Mouse (Mus musculus) macrophage (primary cell): ENCODE measurements at regions not wholly inside any gene's neighbourhood (a gene's known extent, or its start where the extent isn't known, plus 50 kb on each side); places are given as distances from the start of the nearest gene placed in this dataset.

ENCODE experiments used
- H3K27ac ChIP-seq: fragments of 350-480 bp; formaldehyde crosslinking; 2 replicates; pipeline ENCODE4 v1.9.0; 2021
- H3K36me3 ChIP-seq: fragments of 350-480 bp; formaldehyde crosslinking; 2 replicates; pipeline ENCODE4 v1.9.0; 2021; ENCODE audit errors: inconsistent target
- H3K4me3 ChIP-seq: fragments of 350-480 bp; formaldehyde crosslinking; 2 replicates; pipeline ENCODE4 v1.9.0; 2021; ENCODE audit errors: inconsistent target
- H3K79me2 ChIP-seq: fragments of 350-480 bp; formaldehyde crosslinking; 2 replicates; pipeline ENCODE4 v1.9.0; 2021; ENCODE audit errors: inconsistent target
- WGBS: methylation state at CpG from one replicate; pipeline ENCODE4 v1.1.7; 2026; ENCODE audit warnings: inconsistent platforms; ENCODE audit not compliant: missing documents; 5-methylcytosine and 5-hydroxymethylcytosine counted together

DNA sequence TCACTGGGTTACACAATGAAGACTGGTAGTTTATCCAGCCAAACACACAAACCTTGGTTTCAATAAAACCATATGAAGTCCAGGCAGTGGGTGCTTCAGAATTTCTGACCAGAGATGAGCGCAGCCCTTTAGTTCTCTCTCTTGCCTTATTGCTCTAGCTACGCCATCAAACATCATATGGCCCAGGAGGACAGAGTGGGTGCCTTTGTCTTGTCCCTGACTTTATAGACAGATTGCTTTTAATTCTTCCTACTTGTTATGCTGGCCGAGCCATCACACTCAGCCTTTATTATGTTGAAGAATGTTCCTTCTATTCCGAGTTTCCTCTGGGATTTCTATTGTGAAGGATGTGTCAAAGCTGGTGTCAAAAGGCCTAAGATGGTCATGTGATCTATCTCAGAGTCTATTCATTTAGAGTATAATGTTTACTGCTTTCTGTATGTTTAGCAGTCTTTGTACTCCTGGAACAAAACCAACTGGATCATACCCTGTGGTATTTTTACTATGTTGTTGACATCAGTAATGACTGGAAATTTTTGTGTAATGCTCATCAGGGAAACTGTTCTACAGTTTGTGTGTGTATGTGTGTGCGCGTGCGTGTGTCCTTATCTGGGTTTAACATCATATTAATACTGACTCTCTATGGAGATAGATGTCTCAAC lies 263.7 kb downstream of the Rybp start:
- Histone ChIP-seq H3K36me3 (no peaks in the 10 kb centered on the region), H3K27ac (no peak overlapping the region), H3K4me3 (no peak overlapping the region), H3K79me2 (no peaks in the 10 kb centered on the region)
- 89% methylated on average over 7 of the region's 7 CpGs for WGBS

DNA sequence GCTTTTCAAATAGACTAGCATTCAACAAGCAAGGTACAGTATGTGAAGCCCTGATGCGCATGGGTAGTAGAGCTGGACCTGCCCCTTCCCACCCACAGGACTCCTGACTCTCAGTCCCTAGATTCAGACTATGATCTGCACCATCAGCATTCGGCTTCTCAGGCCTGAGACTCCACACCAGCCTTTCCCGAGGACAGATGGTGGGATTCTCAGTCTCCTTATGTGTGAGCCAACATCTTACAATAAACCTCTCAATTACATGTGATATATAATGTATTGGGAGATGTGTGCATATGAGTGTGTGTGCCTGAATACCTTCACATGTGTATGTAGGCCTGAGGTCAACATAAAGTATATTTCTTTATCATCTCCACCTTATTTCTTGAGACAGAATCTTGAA lies 268.3 kb downstream of the Rybp start:
- Histone ChIP-seq H3K79me2 (no peaks in the 10 kb centered on the region), H3K4me3 (no peak overlapping the region), H3K36me3 (no peaks in the 10 kb centered on the region), H3K27ac (no peak overlapping the region)
- WGBS, result 93% methylated on average over 3 of the region's 3 CpGs

DNA sequence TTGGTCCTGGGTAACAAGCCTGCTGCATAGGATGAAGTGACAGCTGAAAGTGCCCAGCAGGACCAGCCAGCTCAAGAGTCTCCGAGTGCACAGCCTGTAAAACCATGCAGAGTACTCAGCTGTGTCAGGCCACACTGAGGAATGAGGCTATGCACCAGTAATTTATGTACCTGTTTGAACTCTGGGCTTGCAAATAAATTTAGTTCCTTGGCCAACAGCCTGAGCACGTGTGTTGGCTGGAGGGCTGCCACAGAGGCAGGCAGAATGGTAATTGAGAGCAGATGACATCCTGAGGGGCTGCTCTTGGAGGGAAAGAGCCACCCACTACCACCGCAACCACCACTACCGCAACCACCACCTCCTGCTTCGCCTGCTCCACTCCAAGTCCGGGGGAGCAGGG lies 273.3 kb downstream of the Rybp start:
- 2% methylated on average over 6 of the region's 6 CpGs for WGBS
- Histone ChIP-seq H3K79me2 (no peaks in the 10 kb centered on the region), H3K4me3 (no peak overlapping the region), H3K36me3 (no peaks in the 10 kb centered on the region), H3K27ac (no peak overlapping the region)

DNA sequence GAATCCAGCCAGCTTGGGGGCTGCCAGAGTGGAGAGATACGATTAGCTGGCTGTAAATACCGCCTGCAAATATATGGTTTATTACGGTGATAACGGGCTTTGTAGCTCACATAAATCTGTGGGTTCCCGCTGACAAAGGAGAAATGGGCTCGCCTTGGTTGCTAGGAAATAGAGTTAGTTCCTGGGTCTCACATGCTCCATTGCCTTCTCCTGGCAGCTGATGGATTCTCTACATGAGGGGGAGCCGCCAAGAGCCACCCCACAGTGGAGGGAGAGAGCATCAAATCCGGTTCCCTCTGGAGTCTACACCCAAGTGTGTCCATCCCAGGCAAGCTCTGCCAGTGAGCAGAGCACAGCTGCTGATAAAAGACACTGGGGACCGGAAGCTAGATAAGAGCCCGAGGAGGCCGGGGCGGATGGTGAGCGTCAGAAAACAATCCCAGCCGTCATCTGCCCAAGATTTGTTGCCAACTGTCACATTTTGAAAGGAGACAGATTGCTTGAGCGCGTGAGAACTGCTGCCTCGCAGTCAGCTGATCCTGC lies 275.7 kb downstream of the Rybp start:
- no peaks in the 10 kb centered on the region for H3K79me2 ChIP-seq
- no peaks in the 10 kb centered on the region for H3K36me3 ChIP-seq
- WGBS, result 1% methylated on average over 17 of the region's 17 CpGs
- H3K27ac ChIP-seq, result no peak overlapping the region
- H3K4me3 ChIP-seq, result no peak overlapping the region

DNA sequence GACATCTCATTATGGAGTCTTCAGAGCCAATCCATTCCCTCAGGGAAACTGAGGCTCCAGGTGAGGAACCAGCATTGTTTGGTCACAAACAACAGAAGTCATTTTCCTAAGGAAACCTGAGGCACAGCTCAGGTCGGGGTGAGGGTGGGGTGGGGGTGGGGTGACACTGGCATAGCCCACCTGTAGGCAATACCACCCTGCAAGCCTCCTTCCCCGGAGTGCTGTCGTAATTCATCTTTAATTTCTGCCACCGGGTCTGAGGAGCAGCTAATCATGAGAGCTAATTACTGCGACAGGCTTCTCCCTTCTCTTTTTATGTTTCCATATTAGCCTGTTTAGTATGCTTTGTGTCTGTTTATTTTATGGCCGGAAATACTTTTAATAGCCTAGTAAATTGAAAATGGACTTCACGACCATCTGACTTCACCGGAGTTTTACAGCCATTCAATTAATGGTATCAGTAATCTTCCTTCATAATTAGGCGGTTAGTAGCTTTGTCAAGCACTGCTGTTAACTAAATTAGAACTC lies 276.3 kb downstream of the Rybp start:
- 37% methylated on average over 9 of the region's 9 CpGs for WGBS

DNA sequence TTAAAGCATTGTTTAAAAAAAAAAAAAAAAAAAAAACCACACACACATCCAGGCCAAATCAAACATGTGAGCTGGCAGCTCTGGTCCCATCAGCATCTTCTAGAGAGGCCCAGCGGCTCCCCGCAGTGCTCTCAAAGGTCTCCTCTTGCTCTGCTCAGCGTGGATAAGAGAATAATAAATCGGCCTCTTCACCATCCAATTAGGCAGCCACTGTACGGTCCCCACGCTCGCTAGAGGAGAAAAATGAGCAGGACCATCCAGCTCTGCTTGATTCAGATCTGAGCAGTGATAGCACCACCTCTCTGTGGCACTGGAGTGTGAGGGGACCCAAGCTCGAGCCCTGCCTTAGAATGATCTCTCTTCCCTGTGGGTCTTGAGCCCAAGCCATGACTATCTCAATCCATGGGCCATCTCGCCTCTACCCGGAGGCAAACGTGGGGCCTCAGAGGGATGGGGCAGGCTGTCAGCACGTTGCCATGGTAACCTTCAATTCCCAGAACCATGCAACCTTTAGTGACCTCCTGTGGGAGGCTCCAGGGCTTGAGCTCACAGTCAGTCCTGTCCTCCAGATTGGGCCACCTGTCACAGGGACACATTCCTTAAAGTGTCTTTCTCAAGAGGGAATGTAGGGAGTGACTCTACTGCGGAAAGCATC lies 273.6 kb upstream of the Prok2 start:
- Histone ChIP-seq H3K4me3 (no peak overlapping the region), H3K36me3 (no peaks in the 10 kb centered on the region), H3K27ac (no peak overlapping the region), H3K79me2 (no peaks in the 10 kb centered on the region)
- 78% methylated on average over 13 of the region's 13 CpGs for WGBS

More for the DNA sequence above, 276.3 kb downstream of the Rybp start:
- Histone ChIP-seq H3K36me3 (no peaks in the 10 kb centered on the region), H3K27ac (no peak overlapping the region), H3K4me3 (no peak overlapping the region), H3K79me2 (no peaks in the 10 kb centered on the region)

DNA sequence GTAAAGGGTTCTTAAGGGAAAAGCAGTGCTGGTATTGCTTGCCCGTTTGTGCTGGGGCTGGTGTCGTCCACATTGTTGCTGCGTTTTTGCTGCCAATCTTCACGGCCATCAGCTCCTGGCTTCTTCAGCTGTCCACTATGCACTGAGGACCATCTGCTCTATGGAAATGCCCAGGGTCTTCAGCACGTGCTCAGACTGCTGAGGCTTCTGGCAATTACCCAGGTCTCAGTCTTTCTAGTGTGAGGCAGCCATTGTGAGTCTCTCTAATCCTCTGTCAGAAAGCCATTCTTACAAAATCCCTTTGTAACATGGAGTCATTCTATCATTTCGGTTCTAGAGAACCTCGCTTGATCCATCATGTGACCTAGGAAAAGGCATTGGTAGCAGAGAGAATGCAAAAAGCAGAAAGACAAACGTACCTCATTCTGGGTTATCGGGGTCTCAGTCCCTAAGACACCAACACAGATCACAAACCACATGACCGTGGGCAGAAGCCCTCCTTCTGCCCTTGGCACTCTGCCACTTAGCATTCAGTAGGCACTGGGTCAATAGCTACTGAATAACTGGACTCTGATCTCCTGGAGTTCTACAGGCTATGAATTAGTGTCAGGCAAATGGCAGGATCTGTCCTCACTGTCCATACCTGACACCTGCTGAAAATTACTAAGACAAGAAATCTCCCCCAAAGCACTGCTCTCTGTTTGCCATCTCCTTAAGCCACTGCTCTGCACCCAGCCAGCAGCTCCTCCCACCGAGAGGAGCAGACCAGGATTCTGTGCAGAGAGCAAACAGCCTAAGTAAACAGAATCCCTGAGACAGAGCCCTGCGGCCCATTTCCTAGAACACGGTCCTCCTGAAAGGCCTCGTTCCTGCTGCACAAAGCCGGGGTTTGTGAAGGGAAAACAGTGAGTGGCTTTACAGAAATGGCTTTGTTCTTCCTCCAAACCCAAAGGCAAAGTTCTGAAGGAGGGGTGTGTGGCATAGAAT lies 270.1 kb upstream of the Prok2 start:
- H3K79me2 ChIP-seq, result no peaks in the 10 kb centered on the region
- WGBS, result 95% methylated on average over 15 of the region's 15 CpGs
- no peak overlapping the region for H3K4me3 ChIP-seq
- H3K36me3 ChIP-seq, result no peaks in the 10 kb centered on the region
- H3K27ac ChIP-seq, result no peak overlapping the region

DNA sequence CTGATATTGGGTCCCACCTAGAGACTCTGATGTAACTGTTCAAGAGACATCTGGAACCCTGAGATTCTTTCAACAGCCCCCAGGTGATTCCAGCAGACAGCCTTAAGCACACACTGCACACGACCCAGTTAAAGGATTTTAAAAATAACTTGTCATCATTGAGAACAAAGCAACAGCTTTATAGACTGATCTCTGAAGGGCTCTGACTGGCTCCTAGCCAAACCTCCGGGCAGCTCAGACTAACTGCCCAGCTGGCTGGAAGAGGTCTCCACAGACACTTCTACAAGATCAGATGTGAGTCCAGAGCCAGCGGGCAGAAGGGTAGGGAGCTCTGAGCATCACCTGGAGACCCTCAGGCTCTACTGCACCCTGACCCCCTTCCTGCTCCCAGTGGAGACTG lies 267.8 kb upstream of the Prok2 start:
- Histone ChIP-seq H3K4me3 (no peak overlapping the region), H3K79me2 (no peaks in the 10 kb centered on the region), H3K36me3 (no peaks in the 10 kb centered on the region), H3K27ac (no peak overlapping the region)
- 81% methylated on average over 3 of the region's 3 CpGs for WGBS

DNA sequence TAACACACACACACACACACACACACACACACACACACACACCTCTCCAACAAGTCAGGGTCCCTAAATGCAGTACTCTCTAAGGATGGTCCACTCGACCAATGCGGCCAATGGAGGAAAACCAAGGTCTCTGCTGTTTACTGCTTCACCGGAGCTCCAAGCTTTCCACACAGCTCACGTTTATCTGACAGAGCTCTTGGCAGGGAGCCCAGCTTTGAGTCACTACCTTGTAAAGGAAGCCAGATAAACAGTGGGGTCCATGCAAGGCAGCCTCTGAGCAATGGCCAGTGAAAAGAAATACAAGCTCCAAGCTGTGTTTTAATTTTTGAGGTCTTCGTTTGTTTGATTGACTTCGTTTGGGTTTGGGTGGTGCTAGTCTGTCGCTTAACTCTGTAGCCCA lies 264.9 kb upstream of the Prok2 start:
- 17% methylated on average over 7 of the region's 7 CpGs for WGBS
- no peak overlapping the region for H3K27ac ChIP-seq

DNA sequence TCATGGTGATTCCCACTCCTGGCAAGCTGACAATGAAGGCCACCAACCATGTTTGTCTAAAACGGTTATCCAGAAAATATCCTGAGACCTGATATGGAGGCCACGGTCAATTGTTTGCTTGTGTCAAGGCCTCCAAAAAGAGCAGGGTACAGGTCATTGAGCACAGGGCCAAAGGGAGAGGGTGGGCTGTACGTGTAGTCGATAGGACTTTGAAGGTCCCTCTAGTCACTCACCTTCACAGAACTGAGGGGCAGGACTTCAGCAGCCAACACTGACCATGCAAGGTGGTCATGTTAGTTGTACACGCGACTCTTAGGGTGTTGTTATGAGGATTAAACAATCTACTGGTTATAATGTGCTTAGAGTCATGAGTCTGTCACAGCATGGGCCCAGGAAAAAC lies 264.4 kb upstream of the Prok2 start:
- no peak overlapping the region for H3K27ac ChIP-seq
- WGBS, result 89% methylated on average over 6 of the region's 6 CpGs
- H3K36me3 ChIP-seq, result no peaks in the 10 kb centered on the region
- H3K79me2 ChIP-seq, result no peaks in the 10 kb centered on the region
- no peak overlapping the region for H3K4me3 ChIP-seq

More for the DNA sequence above, 264.9 kb upstream of the Prok2 start:
- Histone ChIP-seq H3K4me3 (no peak overlapping the region), H3K36me3 (no peaks in the 10 kb centered on the region), H3K79me2 (no peaks in the 10 kb centered on the region)

DNA sequence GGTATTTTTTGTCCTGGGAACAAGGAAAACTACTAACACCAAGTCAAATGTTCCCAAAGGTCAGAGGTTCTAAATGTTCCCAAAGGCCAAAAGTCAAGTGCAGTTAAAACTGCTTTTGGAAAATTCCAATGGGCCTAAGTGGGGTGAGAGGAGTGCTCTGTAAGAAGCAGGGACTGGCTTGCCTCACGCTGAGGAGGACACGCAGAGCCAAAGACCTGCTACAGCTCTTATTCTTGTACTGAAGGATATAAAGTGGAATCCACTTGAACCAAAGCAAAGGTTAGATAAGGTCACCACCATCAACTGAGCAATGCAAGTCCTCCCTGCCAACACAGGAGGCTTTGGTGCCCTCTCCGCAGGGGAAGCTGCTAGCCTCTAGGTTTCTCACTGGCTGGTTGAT lies 260.3 kb upstream of the Prok2 start:
- Histone ChIP-seq H3K79me2 (no peaks in the 10 kb centered on the region), H3K36me3 (no peaks in the 10 kb centered on the region), H3K27ac (no peak overlapping the region), H3K4me3 (no peak overlapping the region)
- WGBS, result 93% methylated on average over 3 of the region's 3 CpGs

DNA sequence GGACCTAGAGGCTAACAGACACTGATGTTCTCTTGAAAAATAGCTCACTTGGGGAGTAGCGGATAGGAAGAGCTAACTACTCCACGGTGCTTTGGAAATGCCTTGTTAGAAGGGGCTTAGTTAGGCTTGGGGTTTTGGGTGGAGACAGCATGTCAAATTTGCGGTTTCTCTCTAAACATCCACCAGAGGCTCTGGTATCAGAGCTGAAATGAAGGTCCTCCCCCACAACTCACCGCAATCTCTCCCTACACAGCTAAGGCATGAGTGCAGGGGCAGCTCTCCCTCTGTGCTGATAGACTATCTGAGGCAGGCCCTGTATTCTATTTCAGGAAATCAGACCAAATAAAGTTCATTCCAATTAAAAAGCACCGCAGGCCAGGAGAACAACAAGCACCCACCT lies 259.1 kb upstream of the Prok2 start:
- 46% methylated on average over 5 of the region's 5 CpGs for WGBS
- no peak overlapping the region for H3K4me3 ChIP-seq
- H3K36me3 ChIP-seq, result no peaks in the 10 kb centered on the region
- H3K79me2 ChIP-seq, result no peaks in the 10 kb centered on the region
- H3K27ac ChIP-seq, result no peak overlapping the region

DNA sequence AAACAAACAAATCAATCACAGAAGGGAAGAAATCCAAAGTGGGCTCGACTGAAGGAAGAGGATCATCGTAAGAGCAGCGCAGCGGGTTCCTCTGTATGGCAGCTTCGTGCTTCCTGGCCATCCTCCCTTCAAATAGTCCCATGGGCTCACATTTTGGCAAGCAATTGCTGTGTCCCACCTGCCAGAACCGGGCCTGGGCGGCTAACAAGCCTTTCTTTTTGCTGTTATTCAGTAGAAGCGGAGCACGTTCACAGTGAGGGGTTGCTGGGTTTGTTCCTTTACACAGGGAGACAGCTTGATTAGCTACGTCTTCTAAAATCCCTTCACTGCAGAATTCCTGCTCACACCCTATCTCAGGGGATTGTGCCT lies 258.6 kb upstream of the Prok2 start:
- no peak overlapping the region for H3K27ac ChIP-seq
- no peaks in the 10 kb centered on the region for H3K36me3 ChIP-seq
- H3K79me2 ChIP-seq, result no peaks in the 10 kb centered on the region
- 63% methylated on average over 10 of the region's 10 CpGs for WGBS
- H3K4me3 ChIP-seq, result no peak overlapping the region

DNA sequence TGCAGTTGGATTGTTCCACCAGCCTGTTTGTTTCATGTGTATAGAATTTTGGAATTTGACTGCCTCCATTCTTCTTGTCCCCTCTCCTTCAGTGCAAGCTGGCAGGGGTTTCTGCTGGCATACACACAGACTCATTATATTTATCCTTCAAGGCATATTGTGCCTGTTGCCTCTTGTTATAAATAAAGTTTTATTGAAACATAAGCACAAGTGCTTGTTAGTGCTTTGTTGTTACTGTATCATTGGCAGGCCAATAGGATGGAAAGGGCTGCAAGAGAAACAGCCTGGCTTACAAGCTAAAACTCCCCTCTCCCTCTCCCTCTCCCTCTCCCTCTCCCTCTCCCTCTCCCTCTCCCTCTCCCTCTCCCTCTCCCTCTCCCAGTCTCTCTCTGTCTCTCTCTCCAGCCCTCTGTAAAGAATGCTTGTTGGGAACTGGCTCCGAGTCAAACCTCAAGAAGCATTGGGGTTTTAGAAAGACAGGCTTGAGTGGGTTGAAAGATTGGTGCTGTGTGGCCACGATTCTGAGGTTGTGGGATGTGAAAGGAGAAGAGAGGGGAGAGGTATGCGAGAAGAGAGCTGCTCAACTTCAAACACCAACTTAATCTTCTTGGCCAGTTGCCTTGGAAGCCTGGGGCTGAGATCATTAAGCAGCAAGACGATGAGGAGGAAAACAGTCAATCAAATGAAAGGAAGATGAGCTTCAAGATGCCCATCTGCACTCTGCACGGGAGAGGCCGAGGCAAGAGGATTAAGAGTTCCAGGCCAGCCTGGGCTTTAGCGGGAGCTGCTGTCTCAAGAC lies 258.1 kb upstream of the Prok2 start:
- no peak overlapping the region for H3K27ac ChIP-seq
- H3K79me2 ChIP-seq, result no peaks in the 10 kb centered on the region
- H3K36me3 ChIP-seq, result no peaks in the 10 kb centered on the region
- WGBS, result 47% methylated on average over 7 of the region's 7 CpGs
- no peak overlapping the region for H3K4me3 ChIP-seq
